Mouse (Mus musculus): ENCODE results near the gene Inpp4b.

GRCm38 (mm10) chr8:81335250-81335649 is 7.1 kb upstream of the Inpp4b start:
- TF ChIP-seq POLR2A (IDR thresholded peaks at IDR 0.05; ENCODE audit: insufficient read depth, low read depth, low read length) (no peak), CTCF (IDR thresholded peaks at IDR 0.05) (no peak), EP300 (IDR thresholded peaks at IDR 0.05; ENCODE audit: insufficient read depth, low read depth, low read length) (no peak)
